Mouse (Mus musculus) gastrocnemius, adult 8-10 months (tissue): Measurements from ENCODE around the gene Ifit1bl2. TPM values are rescaled to one million over a fixed set of nuclear protein-coding genes. Genes with fewer than 3 reads are reported as not detected.
"Not testable (repeated sequence)": the region's sequence is repeated elsewhere in the genome, so short reads cannot be mapped to it uniquely, and the experiment has no call there.

Experiments
- DNase-seq, 2 experiments: peaks; one replicate each; pipeline ENCODE4 v3.0.0; 2022; ENCODE audit warnings: low spot score in 2 of 2
- total RNA-seq, 4 experiments: library from RNA; stranded (reverse); gene quantifications; 2 replicates each; pipeline ENCODE4 v1.2.4; 2022

The Ifit1bl2 gene
- total RNA-seq, 4 experiments from 2014 or later, result not detected

GRCm38 (mm10) chr19:34610118-34610517, 30.4 kb downstream of the Ifit1bl2 start:
- not testable (repeated sequence) for DNase-seq

- DNase-seq, result not testable (repeated sequence)
Measured at GRCm38 (mm10) chr19:34607237-34608051, 33.1 kb downstream of the Ifit1bl2 start, which contains the start of gene Ifit3b. Gene Ifit3b (plus strand): TSS chr19:34607970.

- no peak for DNase-seq
Measured at GRCm38 (mm10) chr19:34605472-34605871, 35.1 kb downstream of the Ifit1bl2 start.

GRCm38 (mm10) chr19:34601888-34602287, 38.7 kb downstream of the Ifit1bl2 start, which contains the start of gene Ifit1bl1:
Gene Ifit1bl1 (minus strand): TSS chr19:34601956.
- DNase-seq, result not testable (repeated sequence)

GRCm38 (mm10) chr19:34599250-34599649, 41.3 kb downstream of the Ifit1bl2 start:
- DNase-seq, result not testable (repeated sequence)

GRCm38 (mm10) chr19:34598341-34598740, 42.2 kb downstream of the Ifit1bl2 start:
- DNase-seq, result peak in 1 of 2 experiments; percentile 26

- DNase-seq, result no peak
Measured at GRCm38 (mm10) chr19:34596811-34597210, 43.7 kb downstream of the Ifit1bl2 start.

- not testable (repeated sequence) for DNase-seq
Measured at GRCm38 (mm10) chr19:34594523-34594922, 46.0 kb downstream of the Ifit1bl2 start.

- DNase-seq, result no peak
Measured at GRCm38 (mm10) chr19:34593456-34593855, 47.1 kb downstream of the Ifit1bl2 start.

- DNase-seq, result no peak
Measured at GRCm38 (mm10) chr19:34588959-34589358, 51.6 kb downstream of the Ifit1bl2 start.

- not testable (repeated sequence) for DNase-seq
Measured at GRCm38 (mm10) chr19:34587898-34588692, 52.4 kb downstream of the Ifit1bl2 start.

- not testable (repeated sequence) for DNase-seq
Measured at GRCm38 (mm10) chr19:34585740-34586458, 54.6 kb downstream of the Ifit1bl2 start.

GRCm38 (mm10) chr19:34583126-34583766, 57.3 kb downstream of the Ifit1bl2 start, which contains the start of gene Ifit3:
Gene Ifit3 (plus strand): TSS chr19:34583531.
- DNase-seq, result not testable (repeated sequence)

GRCm38 (mm10) chr19:34582696-34583095, 57.8 kb downstream of the Ifit1bl2 start:
- DNase-seq, result not testable (repeated sequence)

- no peak for DNase-seq
Measured at GRCm38 (mm10) chr19:34577121-34577520, 63.4 kb downstream of the Ifit1bl2 start.

GRCm38 (mm10) chr19:34573650-34574049, 66.9 kb downstream of the Ifit1bl2 start:
- DNase-seq, result no peak

GRCm38 (mm10) chr19:34571080-34571479, 69.5 kb downstream of the Ifit1bl2 start:
- DNase-seq, result no peak

GRCm38 (mm10) chr19:34569896-34570476, 70.6 kb downstream of the Ifit1bl2 start:
- DNase-seq, result no peak

GRCm38 (mm10) chr19:34568988-34569895, 71.3 kb downstream of the Ifit1bl2 start:
- no peak for DNase-seq
